Mouse (Mus musculus): ENCODE measurements at regions not wholly inside any gene's neighbourhood (a gene's known extent, or its start where the extent isn't known, plus 50 kb on each side); places are given as distances from the start of the nearest gene placed in this dataset.

- Histone ChIP-seq H3K4me2 (ENCODE audit: low read depth) (no peak overlapping the region), H3K4me3 (ENCODE audit: low read depth, low read length) (no peak overlapping the region), H3K9ac (ENCODE audit: low read length) (no peak overlapping the region), H3K9me3 (ENCODE audit: control insufficient read depth, low read length) (no peaks in the 10 kb centered on the region), H3K27me3 (ENCODE audit: control insufficient read depth, insufficient read depth, low read length) (no peaks in the 10 kb centered on the region), H3K36me3 (ENCODE audit: control insufficient read depth, insufficient read depth, low read length) (no peaks in the 10 kb centered on the region), H3K27ac (ENCODE audit: low read depth, low read length) (no peak overlapping the region), H3K4me1 (ENCODE audit: control insufficient read depth, insufficient read depth, low read length) (no peaks in the 10 kb centered on the region)
- 76% methylated on average over 6 of the region's 6 CpGs for WGBS
- ATAC-seq (ENCODE audit: insufficient read depth, low FRiP score, low TSS enrichment) (no peak), DNase-seq (ENCODE audit: low spot score) (no peak)
Observed at GRCm38 (mm10) chr9:122691879-122692278, 55.3 kb upstream of the Topaz1 start.

GRCm38 (mm10) chr9:122695724-122696123 is 51.4 kb upstream of the Topaz1 start:
- 13% methylated on average over 1 of the region's 1 CpGs for WGBS
- no peak for ATAC-seq (ENCODE audit: insufficient read depth, low FRiP score, low TSS enrichment)

More at GRCm38 (mm10) chr9:122695724-122696123, 51.4 kb upstream of the Topaz1 start:
- H3K9me3 ChIP-seq (ENCODE audit: control insufficient read depth, low read length), result no peaks in the 10 kb centered on the region
- no peaks in the 10 kb centered on the region for H3K27me3 ChIP-seq (ENCODE audit: control insufficient read depth, insufficient read depth, low read length)
- H3K4me3 ChIP-seq (ENCODE audit: low read depth, low read length), result no peak overlapping the region
- no peak overlapping the region for H3K27ac ChIP-seq (ENCODE audit: low read depth, low read length)
- no peaks in the 10 kb centered on the region for H3K36me3 ChIP-seq (ENCODE audit: control insufficient read depth, insufficient read depth, low read length)
- H3K4me2 ChIP-seq (ENCODE audit: low read depth), result no peak overlapping the region
- no peak overlapping the region for H3K9ac ChIP-seq (ENCODE audit: low read length)
- DNase-seq (ENCODE audit: low spot score), result no peak
- no peaks in the 10 kb centered on the region for H3K4me1 ChIP-seq (ENCODE audit: control insufficient read depth, insufficient read depth, low read length)

Small RNA genes in the stretch of these regions (microRNA-seq; reads per million reads assigned to microRNA genes)
- gene Mir138-1, result 164 reads per million, percentile 57 among the genes with 10 or more reads in this experiment

Data from neural tube, embryonic 11.5 days (tissue).